Mouse (Mus musculus) 416B (cell line): ENCODE data around the gene Lrrc26.
A peak's percentile ranks its signal among the peaks of the same experiment; 100 is the strongest.
"Not testable (repeated sequence)": the region's sequence is repeated elsewhere in the genome, so short reads cannot be mapped to it uniquely, and the experiment has no call there.

Source experiments
- DNase-seq: peaks from one replicate; pipeline ENCODE4 v3.0.0; 2011; ENCODE audit warnings: low read depth

Gene Lrrc26

DNA sequence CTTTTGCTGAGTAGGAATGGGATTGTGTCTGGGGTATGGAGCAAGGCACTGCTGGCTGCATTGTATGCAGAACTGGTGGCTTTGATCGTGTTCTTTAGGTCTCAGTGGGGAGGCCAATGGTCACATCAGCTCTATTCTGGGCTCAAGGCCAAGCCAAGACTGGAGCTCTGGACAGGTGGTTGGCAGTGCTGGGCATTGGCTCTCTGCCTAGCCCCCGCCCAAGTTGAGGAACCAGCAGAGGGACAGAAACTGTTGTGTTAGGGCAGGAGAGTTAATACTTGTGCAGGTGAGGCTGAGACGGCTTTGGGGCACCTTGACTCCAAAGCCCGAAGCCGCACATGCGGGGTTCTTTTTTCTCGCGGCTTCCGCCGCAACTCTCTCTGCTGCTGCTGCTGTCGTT is at the start of gene Lrrc26:
Gene Lrrc26, plus strand, starts transcription at position 265 of the 400 bp plus-strand sequence.
- peak; percentile 23 for DNase-seq

GRCm38 (mm10) chr2:25240310-25240709 is 49.4 kb upstream of the Lrrc26 start:
- DNase-seq = no peak

DNA sequence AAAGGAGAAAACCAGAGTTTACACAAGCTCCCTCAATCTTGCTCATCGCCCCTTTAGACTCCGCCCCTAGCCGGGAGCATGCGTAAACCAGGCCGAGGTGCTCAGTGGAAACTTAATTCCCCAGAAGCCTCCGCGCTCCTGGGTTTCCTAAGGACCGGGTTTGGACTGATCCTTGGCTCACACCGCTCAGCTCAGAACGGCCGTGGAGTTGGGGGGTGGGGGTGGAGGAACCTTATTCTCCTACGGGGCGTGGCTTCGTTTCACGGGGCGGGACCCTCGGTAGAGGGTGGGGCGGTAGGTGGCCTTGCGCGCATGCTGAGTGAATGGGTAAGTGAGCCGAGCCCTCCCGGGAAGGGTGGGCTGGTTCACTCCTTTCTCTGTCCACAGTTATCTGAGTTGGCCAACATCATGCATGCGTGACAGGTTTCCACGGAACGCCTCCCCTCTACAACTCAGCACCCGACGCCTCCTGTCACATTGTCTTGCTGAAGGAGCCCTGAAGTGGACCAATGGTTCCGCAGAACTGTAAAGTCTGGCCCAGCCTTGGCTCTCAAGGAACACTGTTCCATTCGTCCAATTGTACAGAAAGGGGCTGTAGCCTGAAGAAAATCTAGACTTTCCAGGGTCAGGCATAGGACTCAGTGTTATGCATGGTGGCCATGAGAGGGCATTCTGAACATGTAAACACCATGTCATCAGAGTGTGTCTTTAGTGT is 48.8 kb upstream of the Lrrc26 start:
- no peak for DNase-seq

GRCm38 (mm10) chr2:25241438-25241775 is 48.3 kb upstream of the Lrrc26 start:
- DNase-seq = no peak

DNA sequence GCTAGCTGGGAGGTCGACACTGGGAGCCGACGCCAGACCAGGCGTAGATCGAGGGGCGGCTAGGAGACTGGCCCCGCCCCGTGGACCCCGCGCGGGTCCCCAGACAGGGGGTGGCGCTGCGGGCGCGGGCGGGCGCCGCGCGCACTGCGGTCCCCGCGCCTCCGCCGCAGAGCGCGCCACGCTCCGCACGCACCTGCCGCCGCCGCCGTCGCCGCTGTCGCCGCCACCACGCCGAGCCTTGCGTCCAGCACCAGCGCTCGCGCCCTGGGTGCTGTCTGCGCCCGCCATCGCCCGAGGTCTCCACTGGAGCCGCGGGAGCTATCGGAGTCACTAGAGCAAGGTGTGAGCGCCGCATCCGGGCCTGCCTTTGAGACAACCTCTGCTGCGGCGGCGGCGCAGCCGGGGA is 47.6 kb upstream of the Lrrc26 start, which contains the start of the genes Rnf208 and Cysrt1:
Gene Rnf208, plus strand, starts transcription at position 155 of the 406 bp plus-strand sequence.
Gene Cysrt1, minus strand, starts transcription at position 352 of the 406 bp plus-strand sequence.
- no peak for DNase-seq

GRCm38 (mm10) chr2:25243342-25243741 is 46.4 kb upstream of the Lrrc26 start:
- no peak for DNase-seq

DNA sequence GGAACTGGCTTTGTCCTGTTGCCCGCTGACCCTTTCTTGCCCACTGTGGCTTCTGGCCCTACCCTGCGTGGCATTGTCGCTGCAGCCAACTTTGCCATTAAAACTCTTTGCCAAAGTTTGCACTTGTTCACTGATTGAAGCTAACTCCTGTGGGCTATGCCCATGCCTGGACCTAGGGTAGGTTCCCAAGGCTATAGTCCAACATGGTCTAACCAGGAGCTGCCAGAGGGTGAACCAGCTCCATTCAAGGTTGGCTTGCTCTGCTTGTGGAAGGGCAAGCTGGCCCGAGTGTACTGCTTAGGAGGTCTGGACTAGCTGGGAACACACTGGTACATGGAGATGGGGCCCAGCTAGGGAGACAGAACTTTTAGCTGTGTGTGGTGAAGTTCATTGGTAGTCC is 45.6 kb upstream of the Lrrc26 start:
- no peak for DNase-seq

DNA sequence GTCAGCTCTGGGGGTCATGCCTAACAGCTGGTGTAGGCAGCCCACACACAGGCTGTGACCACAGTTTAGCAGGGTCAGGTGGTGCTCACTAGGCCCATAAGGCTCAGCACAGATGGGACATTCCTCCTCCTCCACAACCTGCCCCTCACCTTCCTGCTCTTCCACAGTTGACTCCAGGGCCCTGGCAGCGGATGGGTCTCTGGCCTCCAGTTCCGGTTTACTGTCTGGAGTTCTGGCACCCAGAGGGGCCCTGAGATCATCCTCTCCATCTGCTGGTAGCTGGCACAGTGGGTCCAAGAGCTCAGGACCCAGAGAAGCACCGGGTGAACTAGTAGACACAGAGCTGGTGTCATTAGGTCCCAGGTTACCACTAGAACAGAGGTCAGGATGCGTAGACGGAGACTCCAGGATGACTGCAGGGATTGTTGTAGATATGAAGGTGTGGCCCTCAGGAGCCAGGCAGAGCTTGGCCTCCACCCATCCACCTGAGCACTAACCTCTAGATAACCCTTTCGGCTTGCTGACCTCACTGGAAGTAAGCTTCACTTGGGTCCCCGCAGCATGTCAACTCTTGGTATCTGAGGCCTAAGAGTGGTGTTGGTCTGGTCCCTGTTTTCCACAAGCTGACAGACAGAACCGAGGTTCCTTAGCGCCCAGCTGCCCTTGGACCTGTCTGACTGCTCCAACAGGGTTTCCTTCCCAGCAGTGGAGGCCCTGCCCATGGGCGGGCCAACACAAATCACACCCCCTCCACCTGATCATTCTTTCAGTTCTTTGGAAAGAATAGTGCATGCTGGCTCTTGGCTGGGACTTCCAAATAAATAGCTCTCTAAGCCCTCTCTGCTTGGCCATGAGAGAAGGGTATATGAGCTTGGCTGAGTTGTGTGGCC is 43.3 kb upstream of the Lrrc26 start, which contains the start of gene AL732309.1:
Gene AL732309.1, minus strand, starts transcription at position 681 of the 890 bp plus-strand sequence.
- DNase-seq = no peak

GRCm38 (mm10) chr2:25252331-25252730 is 37.4 kb upstream of the Lrrc26 start:
- DNase-seq = peak; percentile 55

GRCm38 (mm10) chr2:25255284-25255779 is 34.4 kb upstream of the Lrrc26 start, which contains the start of gene Tmem203:
Gene Tmem203 (plus strand): TSS chr2:25255439.
- peak; percentile 91 for DNase-seq

DNA sequence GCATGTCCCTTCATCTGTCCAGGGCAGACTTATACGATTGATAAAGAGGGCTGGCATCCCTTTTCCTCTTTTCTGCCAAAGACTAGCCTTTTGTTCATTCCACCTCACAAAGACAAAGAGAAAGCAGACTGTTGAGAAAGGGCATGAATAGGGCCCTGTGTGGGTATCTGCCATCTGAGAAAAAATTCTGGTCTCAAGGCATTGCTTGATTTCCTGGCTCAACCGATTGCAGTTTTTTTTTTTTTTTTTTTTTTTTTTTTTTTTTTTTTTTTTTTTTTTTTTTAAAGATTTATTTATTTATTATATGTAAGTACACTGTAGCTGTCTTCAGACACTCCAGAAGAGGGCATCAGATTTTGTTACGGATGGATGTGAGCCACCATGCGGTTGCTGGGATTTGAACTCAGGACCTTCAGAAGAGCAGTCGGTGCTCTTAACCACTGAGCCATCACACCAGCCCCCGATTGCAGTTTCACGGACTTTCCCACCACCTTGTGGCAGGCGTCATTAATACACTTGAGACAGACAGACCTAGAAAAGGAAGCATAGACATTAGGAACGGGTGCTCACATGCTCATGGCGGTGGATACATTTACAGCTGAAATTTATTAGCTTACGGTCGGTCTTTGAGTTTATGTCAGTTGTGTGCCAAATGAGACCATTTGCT is 33.1 kb upstream of the Lrrc26 start:
- peak; percentile 89 for DNase-seq

- DNase-seq = not testable (repeated sequence)
Observed at GRCm38 (mm10) chr2:25257250-25257649, 32.5 kb upstream of the Lrrc26 start.

- peak; percentile 55 for DNase-seq
Observed at GRCm38 (mm10) chr2:25258887-25259286, 30.8 kb upstream of the Lrrc26 start.

DNA sequence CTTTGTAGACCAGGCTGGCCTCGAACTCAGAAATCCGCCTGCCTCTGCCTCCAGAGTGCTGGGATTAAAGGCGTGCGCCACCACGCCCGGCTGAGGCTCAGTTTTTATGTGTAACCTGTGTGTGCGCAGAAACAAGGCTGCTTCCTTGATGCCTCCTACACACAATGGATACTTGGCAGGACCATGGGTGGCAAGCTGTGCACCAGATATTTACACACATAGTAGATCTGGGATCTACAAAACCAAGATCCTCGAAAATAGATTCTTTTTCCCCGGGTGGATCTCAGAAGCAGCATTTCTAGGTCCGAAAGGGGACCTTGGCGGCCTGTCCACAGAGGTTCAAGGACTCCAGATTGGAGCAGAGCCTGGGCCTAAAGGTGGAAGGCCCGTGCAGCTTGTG is 27.8 kb upstream of the Lrrc26 start:
- no peak for DNase-seq

GRCm38 (mm10) chr2:25262291-25262767 is 27.4 kb upstream of the Lrrc26 start, which contains the start of gene Tprn:
Gene Tprn (plus strand): TSS chr2:25262618.
- peak; percentile 99 for DNase-seq

- DNase-seq = peak; percentile 54
Observed at GRCm38 (mm10) chr2:25262795-25263622, 26.7 kb upstream of the Lrrc26 start.

DNA sequence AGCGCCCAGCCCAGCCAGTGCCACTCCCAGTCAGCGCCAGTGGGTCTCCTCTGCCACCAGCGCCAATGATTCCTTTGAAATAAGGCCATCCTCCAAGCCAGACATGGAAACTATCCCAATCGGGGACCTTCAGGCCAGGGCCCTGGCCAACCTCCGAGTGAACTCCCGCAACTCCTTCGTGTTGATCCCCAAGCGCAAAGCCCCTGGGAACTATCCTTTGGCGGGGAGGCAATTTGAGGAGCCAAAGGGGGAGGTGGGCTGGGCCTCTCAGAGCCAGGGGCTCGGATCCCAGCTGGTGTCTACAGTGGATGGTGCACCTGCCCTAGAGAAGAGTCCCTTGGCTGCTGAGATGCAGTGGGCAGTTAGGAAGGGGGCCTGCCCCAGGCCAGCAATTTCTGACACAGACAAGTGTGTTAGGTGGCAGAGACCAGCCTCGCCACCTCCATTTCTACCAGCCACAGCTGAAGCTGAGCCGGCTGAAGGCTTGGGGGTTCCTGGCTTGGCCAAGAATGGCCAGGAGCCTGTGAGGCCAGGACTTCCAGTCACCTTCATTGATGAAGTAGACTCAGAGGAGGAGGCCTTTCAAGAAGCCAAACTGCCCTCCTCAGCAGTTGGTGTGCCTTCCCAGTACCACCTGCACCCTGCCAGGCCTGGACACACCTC is 26.0 kb upstream of the Lrrc26 start:
- DNase-seq = no peak

- DNase-seq = no peak
Observed at GRCm38 (mm10) chr2:25264286-25264660, 25.4 kb upstream of the Lrrc26 start.

DNA sequence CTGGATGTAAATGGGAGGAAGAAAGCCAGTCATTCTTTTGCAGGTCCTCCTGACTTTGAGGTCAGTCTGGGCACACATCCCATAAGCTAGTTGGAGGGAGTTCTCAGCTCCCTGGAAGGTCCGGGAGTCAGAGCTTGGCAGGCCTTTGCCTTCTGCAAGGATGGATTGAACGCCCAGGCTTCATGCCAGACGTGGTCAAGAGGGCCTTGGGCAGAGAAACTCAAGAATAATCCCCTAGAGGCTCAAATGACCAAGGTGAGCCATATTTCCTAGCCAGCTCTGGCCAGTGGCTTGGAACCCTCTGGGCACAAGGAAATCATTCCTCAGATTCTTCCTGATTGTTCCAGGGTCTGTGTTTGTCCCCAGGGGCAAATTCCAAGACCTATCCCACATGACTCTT is 24.9 kb upstream of the Lrrc26 start:
- no peak for DNase-seq

- peak; percentile 71 for DNase-seq
Observed at GRCm38 (mm10) chr2:25265897-25266656, 23.6 kb upstream of the Lrrc26 start.
